Mouse (Mus musculus) liver, embryonic 14.5 days (tissue): Measurements from ENCODE around the gene Fer. TPM values are rescaled to one million over a fixed set of nuclear protein-coding genes. Genes with fewer than 3 reads are reported as not detected.
A peak's percentile ranks its signal among the peaks of the same experiment; 100 is the strongest.

Experiments used
- ATAC-seq: fragments of 200-750 bp; cut with Nextera tagmentation; 2 replicates; pipeline ENCODE4 v1.8.0; 2017; ENCODE audit warnings: moderate number of reproducible peaks, mild to moderate bottlenecking, moderate library complexity; ENCODE audit not compliant: insufficient read depth
- DNase-seq, 3 experiments: peaks; one replicate each; pipeline ENCODE4 v3.0.0-alpha.2; 2012 to 2013; ENCODE audit warnings: low read depth in 3 of 3, low spot score in 3 of 3
- H3K27ac ChIP-seq: fragments of 300-500 bp; sonication (generic); 2 replicates; pipeline ENCODE4 v1.5.1; 2014; ENCODE audit warnings: moderate library complexity, mild to moderate bottlenecking, control low read depth, inconsistent platforms
- H3K27me3 ChIP-seq: fragments of 300-500 bp; sonication (generic); 2 replicates; pipeline ENCODE4 v1.6.1; 2014; ENCODE audit warnings: mild to moderate bottlenecking, low read length, moderate library complexity; ENCODE audit not compliant: control insufficient read depth, insufficient read depth
- H3K36me3 ChIP-seq: fragments of 300-500 bp; sonication (generic); replicated peaks from 2 replicates; pipeline ENCODE4 v1.6.1; 2014; ENCODE audit warnings: low read depth; ENCODE audit not compliant: control insufficient read depth, insufficient read depth
- H3K4me1 ChIP-seq, 2 experiments: fragments of 200-500 bp in 1 of 2; fragments of 300-500 bp in 1 of 2; sonication (generic) in 1 of 2; replicated peaks; 2 replicates each; pipeline ENCODE4 v1.6.1; 2012 to 2014; ENCODE audit warnings: antibody characterized with exemption in 1 of 2, inconsistent platforms in 1 of 2, low read length in 1 of 2; ENCODE audit not compliant: control insufficient read depth in 2 of 2, insufficient read depth in 2 of 2
- H3K4me2 ChIP-seq: fragments of 300-500 bp; sonication (generic); 2 replicates; pipeline ENCODE4 v1.6.1; 2014; ENCODE audit warnings: low read depth, mild to moderate bottlenecking, control low read depth, moderate library complexity
- H3K4me3 ChIP-seq, 2 experiments: fragments of 200-500 bp in 1 of 2; fragments of 300-500 bp in 1 of 2; sonication (generic) in 1 of 2; 2 replicates each; pipeline ENCODE4 v1.5.1; 2012 to 2014; ENCODE audit warnings: low read depth in 2 of 2, low read length in 2 of 2, mild to moderate bottlenecking in 2 of 2, control low read depth in 1 of 2, inconsistent platforms in 1 of 2, moderate library complexity in 1 of 2; ENCODE audit not compliant: insufficient read depth in 1 of 2
- H3K9ac ChIP-seq: fragments of 300-500 bp; sonication (generic); replicated peaks from 2 replicates; pipeline ENCODE4 v1.6.1; 2014; ENCODE audit warnings: mild to moderate bottlenecking, control low read depth, moderate library complexity
- H3K9me3 ChIP-seq: fragments of 300-500 bp; sonication (generic); 2 replicates; pipeline ENCODE4 v1.6.1; 2016; ENCODE audit warnings: low read length, mixed read lengths; ENCODE audit not compliant: control insufficient read depth
- CTCF ChIP-seq: IDR thresholded peaks from 2 replicates; pipeline ENCODE4 v1.5.1; 2016; ENCODE audit warnings: antibody characterized with exemption, low read depth, control low read depth
- EP300 ChIP-seq: IDR thresholded peaks from 2 replicates; pipeline ENCODE4 v1.6.1; 2016; ENCODE audit warnings: antibody characterized with exemption, low read depth
- WGBS: fragments of 180-500 bp; shearing (Covaris S2); extraction: QIAGEN DNeasy Blood & Tissue Kit; methylation state at CpG from one replicate; pipeline ENCODE4 v1.1.7; 2014; ENCODE audit not compliant: insufficient replicate concordance; 5-methylcytosine and 5-hydroxymethylcytosine counted together
- polyA plus RNA-seq, 2 experiments: library from polyadenylated mRNA; depleted of rRNA in 1 of 2; stranded (reverse) in 1 of 2; unstranded in 1 of 2; fragments of >200 nt; fragmentation: Nextera tagmentation in 1 of 2; extraction: Ambion mirVana in 1 of 2; gene quantifications; 2 replicates each; pipeline versions ENCODE4 v1.2.1 to v1.2.3; 2012 to 2014

Gene Fer
- polyA plus RNA-seq, 2 experiments, result 2.9 to 7.0 TPM

GRCm38 (mm10) chr17:63974253-63974652 is 111.4 kb downstream of the Fer start:
- Histone ChIP-seq H3K9ac (no peak overlapping the region; the same call in 1 of the 2 replicates), H3K4me3 (no peak overlapping the region), H3K36me3 (no peaks in the 10 kb centered on the region), H3K4me2 (0 out of 2 replicates have a peak overlapping the region, but pooled peaks have one; percentile 2), H3K27ac (peak overlapping the region; percentile 51), H3K4me1 (peaks cover 30 to 49% of the 10 kb centered on the region in 2 experiments), H3K27me3 (no peaks in the 10 kb centered on the region), H3K9me3 (no peaks in the 10 kb centered on the region)
- WGBS, result 66% methylated on average over 5 of the region's 5 CpGs
- no peak for TF ChIP-seq EP300
- no peak for TF ChIP-seq CTCF
- DNase-seq (no peak), ATAC-seq (peak; percentile 24; the same call in 1 of the 2 replicates)

- no peaks in the 10 kb centered on the region for H3K36me3 ChIP-seq
- no peaks in the 10 kb centered on the region for H3K27me3 ChIP-seq
- ATAC-seq (peak; percentile 82), DNase-seq (peak; percentile 31 to 51 (median 49))
- H3K4me1 ChIP-seq, result peaks cover 29 to 34% of the 10 kb centered on the region in 2 experiments
- H3K9me3 ChIP-seq, result no peaks in the 10 kb centered on the region
- peak overlapping the region; percentile 38 for H3K4me2 ChIP-seq
- H3K4me3 ChIP-seq, result no peak overlapping the region
- H3K9ac ChIP-seq, result no peak overlapping the region
- 10% methylated on average over 4 of the region's 4 CpGs for WGBS
- TF ChIP-seq EP300 (peak; percentile 71), CTCF (no peak)
- peak overlapping the region; percentile 52 for H3K27ac ChIP-seq
Observed at GRCm38 (mm10) chr17:63978794-63979571, 116.1 kb downstream of the Fer start.

- ATAC-seq (no peak), DNase-seq (no peak)
- Histone ChIP-seq H3K36me3 (no peaks in the 10 kb centered on the region), H3K27ac (no peak overlapping the region), H3K4me2 (no peak overlapping the region), H3K9ac (no peak overlapping the region), H3K9me3 (no peaks in the 10 kb centered on the region), H3K27me3 (no peaks in the 10 kb centered on the region), H3K4me1 (peaks cover 21 to 26% of the 10 kb centered on the region in 2 experiments), H3K4me3 (no peak overlapping the region)
- TF ChIP-seq EP300 (no peak), CTCF (no peak)
- WGBS, result 45% methylated on average over 3 of the region's 3 CpGs
Observed at GRCm38 (mm10) chr17:63980167-63980566, 117.3 kb downstream of the Fer start.

DNA sequence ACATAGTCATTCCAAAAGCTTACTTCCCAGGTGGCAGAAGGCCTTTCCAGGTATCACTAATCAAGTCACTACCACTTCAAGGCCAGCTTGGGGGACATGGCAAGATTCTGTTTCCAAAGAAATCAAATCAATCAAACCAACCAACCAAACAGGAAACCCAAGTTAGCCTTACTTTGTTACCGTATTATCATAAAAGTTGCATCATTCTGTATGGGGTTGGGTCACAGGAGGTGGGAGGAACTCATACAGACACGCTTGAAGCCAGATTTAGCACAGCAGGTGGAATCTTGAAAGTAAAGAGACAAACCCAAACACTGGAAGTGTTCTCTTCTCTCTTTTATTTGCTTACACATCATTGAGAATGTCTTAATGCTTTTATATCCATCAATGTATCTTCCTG is 125.8 kb downstream of the Fer start:
- H3K9ac ChIP-seq, result no peak overlapping the region
- no peak overlapping the region for H3K4me2 ChIP-seq
- H3K27ac ChIP-seq, result no peak overlapping the region
- H3K36me3 ChIP-seq, result no peaks in the 10 kb centered on the region
- H3K9me3 ChIP-seq, result no peaks in the 10 kb centered on the region
- no peak overlapping the region for H3K4me3 ChIP-seq
- DNase-seq (no peak), ATAC-seq (no peak)
- TF ChIP-seq CTCF, result no peak
- no peak for TF ChIP-seq EP300
- H3K4me1 ChIP-seq, result peaks cover 0 to 2% of the 10 kb centered on the region in 2 experiments; a peak in 1 of 4 replicates
- H3K27me3 ChIP-seq, result no peaks in the 10 kb centered on the region
- WGBS, result 63% methylated on average over 2 of the region's 2 CpGs

- Histone ChIP-seq H3K9me3 (no peaks in the 10 kb centered on the region), H3K27me3 (no peaks in the 10 kb centered on the region), H3K36me3 (no peaks in the 10 kb centered on the region), H3K4me2 (no peak overlapping the region), H3K27ac (no peak overlapping the region), H3K4me1 (peaks cover 0 to 2% of the 10 kb centered on the region in 2 experiments; a peak in 1 of 4 replicates), H3K9ac (no peak overlapping the region), H3K4me3 (no peak overlapping the region)
- TF ChIP-seq CTCF, result no peak
- TF ChIP-seq EP300, result no peak
- ATAC-seq (no peak), DNase-seq (no peak)
- 74% methylated on average over 3 of the region's 3 CpGs for WGBS
Observed at GRCm38 (mm10) chr17:63991160-63991559, 128.3 kb downstream of the Fer start.
